Mouse (Mus musculus): ENCODE measurements around the gene Ephb2.

Ephb2 gene

DNA sequence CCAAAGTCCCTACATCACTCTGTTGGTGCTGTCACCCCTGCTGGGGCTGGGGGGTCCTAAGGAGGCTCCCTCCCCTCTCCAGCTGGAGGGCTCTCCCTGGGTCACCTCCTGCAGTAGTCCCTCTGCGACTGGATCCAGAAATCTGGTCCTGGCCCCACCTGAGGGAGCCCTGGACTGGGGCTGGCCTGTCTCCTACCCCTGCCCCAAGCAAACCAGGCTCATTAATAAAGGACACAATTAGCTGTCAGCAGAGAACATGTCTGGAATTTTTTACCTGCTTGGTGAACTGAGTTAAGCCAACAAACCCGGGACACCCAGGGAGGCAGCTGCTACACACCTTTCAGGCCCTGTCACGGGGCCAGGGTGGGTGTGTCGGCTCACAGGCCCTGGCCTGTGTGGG lies 129.1 kb downstream of the Ephb2 start:
- no peak for DNase-seq (ENCODE audit: inconsistent age in 2 of 2, low spot score in 1 of 2)

DNA sequence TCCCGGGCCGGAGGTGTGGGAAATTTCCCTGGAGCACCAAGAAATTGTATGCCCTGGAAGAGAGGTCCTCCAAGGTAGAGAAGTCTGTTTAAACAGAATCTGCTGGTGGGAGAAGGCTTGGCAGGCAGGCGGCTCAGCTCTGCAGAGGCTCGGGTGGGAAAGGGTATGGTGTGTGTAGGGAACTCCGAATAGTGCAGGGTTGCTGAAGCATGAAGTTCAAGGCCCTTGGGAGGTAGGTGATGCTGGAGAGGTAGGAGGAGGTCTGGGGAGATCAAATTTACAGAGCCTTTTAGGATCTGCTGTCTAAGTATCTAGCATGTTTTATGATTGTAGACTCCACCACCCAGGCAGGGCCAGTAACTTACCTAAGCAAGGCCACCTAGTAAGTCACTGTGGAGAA lies 130.7 kb downstream of the Ephb2 start:
- peak in 1 of 2 experiments; percentile 70 for DNase-seq (ENCODE audit: inconsistent age in 2 of 2, low spot score in 1 of 2)

DNA sequence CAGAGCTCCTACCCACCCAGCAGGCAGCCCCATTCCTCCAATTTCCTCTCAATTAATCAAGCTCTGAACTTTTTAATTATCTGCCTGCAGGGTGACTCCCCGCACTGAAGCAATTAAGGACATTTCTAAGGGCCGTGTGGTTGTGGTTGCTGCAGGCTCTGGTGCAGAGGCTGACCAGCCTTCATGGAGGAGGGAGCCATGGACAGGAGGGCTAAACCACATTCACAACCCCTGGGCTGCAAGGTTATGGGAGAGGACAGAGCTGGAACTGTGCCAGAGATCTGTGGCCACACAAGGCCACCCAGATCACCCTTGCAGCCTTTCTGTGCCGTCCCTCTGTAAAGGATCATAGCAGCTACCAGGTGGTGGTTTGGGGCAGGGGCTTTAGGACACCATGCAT lies 131.2 kb downstream of the Ephb2 start:
- peak; percentile 80 to 88 for DNase-seq (ENCODE audit: inconsistent age in 2 of 2, low spot score in 1 of 2)

DNA sequence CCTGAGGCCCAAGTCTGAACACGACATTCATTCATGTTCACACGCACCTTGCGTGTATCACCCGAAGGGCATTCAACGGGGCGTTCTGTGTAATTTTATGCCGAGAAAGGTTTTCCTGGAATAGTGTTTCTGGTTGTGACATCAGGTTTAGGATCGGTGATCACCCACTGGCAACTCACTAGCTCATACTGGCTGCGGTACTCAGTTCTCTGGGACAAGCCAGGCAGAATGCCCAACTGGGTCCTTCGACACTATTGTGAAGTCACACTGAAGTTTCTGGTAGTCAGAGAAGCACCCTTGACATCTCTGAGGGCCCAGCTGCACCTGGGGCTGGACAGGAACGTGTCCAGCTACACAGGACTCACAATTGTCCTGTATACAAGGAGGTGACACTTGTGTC lies 132.4 kb downstream of the Ephb2 start:
- DNase-seq (ENCODE audit: inconsistent age in 2 of 2, low spot score in 1 of 2): no peak

DNA sequence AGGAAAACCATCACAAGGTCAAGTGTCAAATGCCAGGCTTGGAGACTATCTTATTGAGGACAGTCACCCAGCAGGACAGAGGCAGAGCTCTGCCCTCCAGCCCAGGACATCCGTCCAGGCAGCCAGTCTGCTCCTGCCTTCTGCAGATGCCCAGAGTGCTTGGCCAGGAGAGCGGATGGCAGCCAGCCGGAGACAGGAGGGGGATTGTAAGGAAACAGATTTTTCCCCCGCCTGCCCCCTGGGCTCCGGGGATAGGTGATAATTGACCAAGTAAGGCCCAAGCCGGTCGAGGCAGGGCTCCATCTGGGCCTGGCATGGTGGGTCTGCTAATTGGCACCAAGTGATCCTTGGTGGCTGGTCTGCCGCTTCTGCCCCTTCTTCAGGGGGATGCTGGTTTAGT lies 133.3 kb downstream of the Ephb2 start:
- peak; percentile 55 to 68 for DNase-seq (ENCODE audit: inconsistent age in 2 of 2, low spot score in 1 of 2)

DNA sequence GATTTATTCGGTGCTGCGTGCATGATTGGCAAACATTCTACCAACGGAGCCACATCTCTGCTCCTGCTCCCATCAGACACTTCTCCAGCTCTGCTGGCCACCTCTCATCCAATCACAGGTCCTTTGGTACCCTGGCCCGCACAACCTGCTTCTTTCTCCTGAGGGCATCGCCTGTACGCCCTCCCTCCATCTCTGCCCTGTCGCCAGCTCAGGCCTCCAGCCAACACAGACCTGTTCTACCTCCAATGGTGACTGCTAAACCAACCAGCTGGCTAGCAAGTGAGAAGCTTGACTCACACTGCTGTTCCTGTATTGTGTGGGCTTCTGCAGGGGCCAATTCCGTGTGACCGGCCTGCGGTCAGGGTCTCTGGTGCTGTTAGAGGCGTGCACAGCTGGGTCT lies 134.6 kb downstream of the Ephb2 start:
- DNase-seq (ENCODE audit: inconsistent age in 2 of 2, low spot score in 1 of 2): no peak

DNA sequence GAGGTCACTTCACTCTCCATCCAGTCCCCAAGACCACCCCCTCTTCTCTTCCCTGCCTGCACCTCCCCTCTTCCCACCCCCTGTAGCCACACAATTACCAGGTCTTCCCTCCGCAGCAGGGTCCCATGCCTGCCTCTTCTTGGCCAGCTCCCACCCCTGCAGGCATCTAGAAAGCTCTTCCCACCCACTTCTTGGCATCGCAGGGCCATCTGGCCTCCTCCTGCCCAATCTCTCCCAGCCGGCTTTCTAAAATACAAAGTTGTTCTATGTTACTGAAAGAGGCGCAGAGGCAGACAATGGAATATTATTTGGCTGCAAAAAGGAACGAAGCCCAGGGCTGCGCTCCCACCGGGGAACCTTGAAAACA lies 136.7 kb downstream of the Ephb2 start:
- DNase-seq (ENCODE audit: inconsistent age in 2 of 2, low spot score in 1 of 2): no peak

DNA sequence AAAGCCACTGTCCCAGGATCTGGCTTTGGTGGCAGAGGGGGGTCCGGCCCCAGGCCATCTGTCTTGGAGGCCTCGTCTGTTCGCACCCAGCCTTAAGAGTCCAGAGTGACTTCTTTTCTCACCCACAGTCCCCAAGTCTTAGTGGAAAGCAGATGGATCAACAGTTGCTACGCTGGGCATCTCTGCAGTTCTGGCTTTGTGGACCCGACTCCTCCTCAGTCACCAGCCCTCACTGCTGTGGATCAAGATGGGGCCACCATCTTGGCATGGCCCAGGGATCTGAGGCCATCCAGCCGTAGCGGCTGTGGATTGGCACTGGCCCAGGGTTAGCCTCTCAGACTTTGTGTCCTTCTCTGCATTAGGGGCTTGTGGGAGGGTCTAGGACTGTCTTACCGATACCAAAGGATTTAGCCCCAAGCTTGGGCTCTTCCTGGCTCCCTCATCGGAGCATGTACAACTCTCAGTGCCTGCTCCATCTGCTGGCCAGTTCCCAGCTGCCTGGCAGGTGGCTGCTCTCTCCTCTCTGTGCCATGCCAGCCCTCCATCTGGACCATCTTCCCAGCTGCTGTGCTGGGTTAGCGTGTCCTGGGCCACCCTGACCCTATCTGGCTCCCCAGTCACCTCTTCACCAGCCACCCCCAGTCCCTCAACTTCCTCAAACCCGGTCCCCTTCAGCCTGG lies 137.2 kb downstream of the Ephb2 start:
- peak in 1 of 2 experiments; percentile 58 for DNase-seq (ENCODE audit: inconsistent age in 2 of 2, low spot score in 1 of 2)

DNA sequence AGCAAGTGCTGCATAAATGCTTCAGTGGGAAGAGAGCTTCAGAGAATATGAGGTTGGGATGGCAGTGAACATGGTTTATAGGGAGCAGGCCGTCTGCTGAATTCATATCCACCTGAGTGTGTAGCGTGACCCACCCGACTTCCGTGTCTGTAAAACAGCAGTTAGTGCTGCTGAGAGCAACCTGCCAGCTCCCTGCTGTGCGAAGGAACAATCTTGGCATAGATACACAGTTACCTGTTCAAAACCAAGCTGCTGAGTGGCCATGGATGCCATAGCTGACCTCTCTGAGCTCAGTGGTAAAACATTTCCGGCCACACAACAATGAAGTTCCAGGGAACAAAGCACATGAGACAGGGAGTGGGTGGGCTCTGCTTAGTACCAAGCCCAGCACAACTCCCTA lies 138.5 kb downstream of the Ephb2 start:
- DNase-seq (ENCODE audit: inconsistent age in 2 of 2, low spot score in 1 of 2): peak in 1 of 2 experiments; percentile 30

DNA sequence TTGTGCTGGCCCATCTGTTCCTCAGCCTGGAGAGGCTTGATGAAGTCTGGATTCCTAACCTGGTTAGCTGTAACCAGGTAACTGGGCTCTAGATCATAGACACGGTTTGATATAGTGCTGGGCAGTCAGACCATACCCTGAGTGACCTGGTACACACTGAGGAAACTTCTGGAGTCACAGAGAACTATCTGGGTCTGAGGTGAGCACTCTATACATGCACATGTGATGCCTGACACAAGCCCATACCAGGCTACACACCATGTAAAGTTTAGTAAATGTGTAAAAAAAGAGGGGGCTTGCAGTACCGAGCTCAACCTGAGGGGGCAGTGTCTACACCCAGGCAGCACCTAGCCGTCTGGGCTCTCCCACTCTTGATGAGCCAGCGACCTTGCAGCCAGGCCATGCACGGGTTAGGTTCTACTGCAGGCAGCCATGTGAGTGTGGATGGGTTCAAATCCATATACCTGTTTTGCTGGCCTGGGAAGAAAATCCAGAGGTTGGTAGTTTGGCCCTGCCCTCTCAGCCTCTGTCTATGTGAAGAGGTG lies 139.3 kb downstream of the Ephb2 start:
- peak; percentile 74 to 87 for DNase-seq (ENCODE audit: inconsistent age in 2 of 2, low spot score in 1 of 2)

DNA sequence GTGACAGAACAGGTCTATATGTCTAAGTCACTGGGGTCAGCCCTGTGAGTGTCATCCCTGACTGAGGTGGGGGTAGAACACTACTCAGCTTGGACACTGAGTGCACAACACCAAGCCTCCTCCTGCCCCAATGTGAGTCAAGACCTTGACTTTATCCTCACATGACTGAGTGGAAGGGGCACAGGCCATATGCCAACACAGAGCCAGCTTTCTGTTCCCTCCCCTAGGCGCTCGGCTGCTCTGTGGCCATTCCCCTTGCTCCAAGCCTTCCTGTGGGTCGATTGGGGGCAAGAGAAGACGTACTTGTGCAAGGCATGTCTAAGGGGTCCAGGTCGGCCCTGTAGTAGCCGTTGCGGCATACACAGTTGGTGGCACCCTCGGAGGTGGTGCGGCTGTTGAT lies 140.1 kb downstream of the Ephb2 start:
- peak; percentile 75 to 85 for DNase-seq (ENCODE audit: inconsistent age in 2 of 2, low spot score in 1 of 2)

DNA sequence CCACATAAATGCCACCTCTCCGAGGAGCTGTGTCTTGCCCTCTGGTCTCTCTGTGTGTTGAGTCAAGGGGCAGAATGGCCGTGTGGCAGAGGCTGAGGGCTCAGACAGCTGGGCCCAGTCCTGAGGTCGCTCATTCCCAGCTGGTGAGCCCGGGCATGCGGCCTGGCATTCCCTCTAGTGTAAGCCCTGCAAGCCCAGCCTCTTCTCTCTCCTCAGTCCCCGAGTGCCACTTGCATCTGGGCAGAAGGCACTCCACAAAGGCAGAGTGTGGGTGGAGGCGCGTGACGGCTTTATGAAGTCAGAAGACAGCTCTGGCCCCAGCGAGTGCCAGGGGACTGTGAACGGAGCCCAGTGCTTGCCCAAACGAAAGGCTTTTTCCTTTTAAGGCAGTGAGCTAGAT lies 145.8 kb downstream of the Ephb2 start:
- DNase-seq (ENCODE audit: inconsistent age in 2 of 2, low spot score in 1 of 2): peak in 1 of 2 experiments; percentile 25

DNA sequence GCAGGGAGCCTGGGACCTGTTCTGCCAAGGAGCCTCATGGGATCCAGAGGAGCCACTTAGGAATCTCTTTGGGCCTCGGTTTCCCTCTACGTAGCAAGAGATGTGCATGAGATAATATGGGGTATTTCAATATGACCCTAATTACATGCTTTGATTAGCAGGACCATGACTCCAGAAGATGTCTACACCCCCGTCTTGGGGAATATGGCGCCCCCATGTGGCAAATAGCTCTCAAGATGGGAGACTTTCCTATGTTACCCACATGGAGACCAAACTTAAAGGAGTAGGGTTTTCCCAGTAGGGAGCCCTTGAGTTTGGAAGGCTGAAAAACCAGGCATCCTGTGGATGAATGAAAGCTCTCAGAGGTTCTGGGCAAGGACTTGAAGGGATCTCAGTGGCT lies 147.7 kb downstream of the Ephb2 start:
- peak in 1 of 2 experiments; percentile 41 for DNase-seq (ENCODE audit: inconsistent age in 2 of 2, low spot score in 1 of 2)

DNA sequence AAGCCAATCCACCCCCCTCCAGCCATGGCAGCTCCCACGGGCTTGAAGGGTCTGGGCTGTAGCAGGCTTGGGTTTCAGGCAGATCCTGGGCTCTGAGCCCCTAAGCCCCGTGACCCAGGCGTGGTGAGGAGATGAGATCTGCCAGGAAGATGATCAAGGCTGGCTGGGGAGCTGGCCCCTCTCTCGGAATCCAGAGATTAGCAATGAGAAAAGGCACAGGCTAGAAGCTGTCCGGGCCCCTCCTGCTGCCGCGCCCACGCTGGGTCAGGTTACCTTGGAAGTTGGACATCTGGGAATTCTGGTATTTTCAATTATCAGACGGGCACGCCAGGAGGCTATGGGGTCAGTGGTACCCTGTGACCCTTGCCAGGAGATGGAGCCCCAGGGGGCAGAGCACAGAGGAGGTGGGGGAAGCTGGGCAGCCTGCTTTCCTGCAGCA lies 150.3 kb downstream of the Ephb2 start:
- no peak for DNase-seq (ENCODE audit: inconsistent age in 2 of 2, low spot score in 1 of 2)

DNA sequence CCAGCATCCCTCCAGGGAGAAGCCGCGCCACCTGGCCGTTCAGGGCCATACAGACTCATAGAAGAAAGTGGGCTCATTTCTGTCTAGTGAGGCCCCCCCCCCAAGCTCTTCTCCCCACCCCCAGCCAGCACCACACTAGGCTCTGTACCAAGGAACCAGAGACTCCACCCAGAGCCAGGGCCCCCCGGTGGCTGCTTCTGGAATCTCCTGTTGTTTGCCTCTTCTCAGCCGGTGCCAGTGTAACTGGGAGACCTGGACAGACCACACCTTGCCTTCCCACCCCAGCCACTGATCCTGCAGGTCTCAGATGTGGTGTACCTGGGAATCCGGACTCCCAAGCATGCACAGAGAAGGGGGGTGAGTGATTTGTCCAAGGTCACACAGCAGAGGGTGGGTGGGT lies 151.3 kb downstream of the Ephb2 start:
- peak in 1 of 2 experiments; percentile 63 for DNase-seq (ENCODE audit: inconsistent age in 2 of 2, low spot score in 1 of 2)

DNA sequence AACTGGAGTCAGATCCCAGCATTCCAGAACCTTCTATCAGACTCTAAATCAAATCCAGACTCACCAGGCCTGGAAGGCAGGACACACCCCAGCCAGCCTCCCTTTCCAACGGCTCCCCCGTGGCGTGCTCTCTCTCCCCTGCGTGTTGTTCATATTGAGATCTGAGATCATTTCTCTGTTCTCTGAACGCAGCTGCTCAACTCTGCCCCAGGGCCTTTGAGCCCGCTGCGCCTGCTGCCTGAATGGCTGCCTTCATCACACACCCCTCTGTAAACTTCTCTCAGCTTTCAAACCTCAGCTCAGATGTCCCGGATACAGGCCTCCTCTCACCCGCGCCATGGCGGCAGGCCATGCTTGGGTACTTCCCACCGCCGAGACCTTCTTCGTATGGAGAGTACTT lies 155.1 kb downstream of the Ephb2 start:
- no peak for DNase-seq (ENCODE audit: inconsistent age in 2 of 2, low spot score in 1 of 2)

DNA sequence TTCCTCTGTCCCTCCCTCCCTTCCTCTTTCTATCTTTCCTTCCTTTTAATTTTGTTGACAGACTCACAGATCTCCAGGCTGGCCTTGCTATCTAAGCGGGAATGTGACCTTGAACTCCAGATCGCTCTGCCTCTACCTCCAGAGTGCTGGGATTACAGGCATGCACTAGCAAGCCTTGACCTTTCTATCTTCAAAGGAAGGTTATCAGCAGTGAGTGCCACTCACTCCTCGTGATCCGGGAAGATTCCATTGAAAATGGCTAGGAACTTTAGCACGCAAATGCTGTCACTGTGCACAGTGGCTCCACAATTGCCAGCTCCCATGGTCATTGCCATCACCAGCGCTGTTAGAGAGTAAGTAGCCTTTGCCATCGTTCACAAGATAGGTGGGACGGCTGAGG lies 156.6 kb downstream of the Ephb2 start:
- DNase-seq (ENCODE audit: inconsistent age in 2 of 2, low spot score in 1 of 2): peak; percentile 81 to 87

DNA sequence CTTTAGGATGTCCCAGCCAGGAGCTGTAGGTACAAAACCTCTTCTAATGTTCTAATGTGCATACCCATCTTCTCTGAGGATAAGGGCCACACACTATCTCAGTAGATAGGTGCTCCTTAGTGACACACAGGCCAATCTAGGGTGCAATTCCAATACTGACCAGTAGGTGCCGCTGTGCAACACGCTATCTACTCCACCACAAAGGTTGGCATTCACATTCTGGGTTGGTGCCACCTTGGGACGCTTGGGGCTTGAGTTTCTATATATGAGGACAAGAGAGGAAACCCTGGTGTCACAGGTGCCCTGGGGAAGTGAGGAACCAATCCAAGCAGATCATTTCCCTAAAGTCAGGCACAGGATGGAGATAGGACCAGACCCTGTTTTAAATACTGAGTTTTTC lies 157.3 kb downstream of the Ephb2 start:
- peak; percentile 90 to 97 for DNase-seq (ENCODE audit: inconsistent age in 2 of 2, low spot score in 1 of 2)

DNA sequence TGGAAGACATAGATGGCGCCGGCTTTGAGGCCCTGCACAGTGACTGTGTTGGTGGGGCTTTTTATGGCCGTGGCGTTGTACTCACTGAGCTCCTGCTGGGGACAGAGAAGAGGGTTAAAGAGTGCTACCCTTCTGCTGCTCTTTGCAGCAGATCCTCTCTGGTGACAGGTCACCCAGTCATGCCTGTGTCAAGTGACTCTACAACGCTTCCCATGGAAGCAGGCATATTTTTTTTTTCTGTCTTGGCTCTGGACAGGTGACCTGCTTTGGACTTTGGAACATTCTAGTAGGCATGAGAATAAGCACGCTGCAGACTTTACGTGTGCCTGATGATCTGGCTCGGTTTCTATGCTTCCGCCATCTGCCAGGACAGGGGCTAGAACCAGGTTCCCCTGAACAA lies 160.3 kb downstream of the Ephb2 start:
- DNase-seq (ENCODE audit: inconsistent age in 2 of 2, low spot score in 1 of 2): no peak

DNA sequence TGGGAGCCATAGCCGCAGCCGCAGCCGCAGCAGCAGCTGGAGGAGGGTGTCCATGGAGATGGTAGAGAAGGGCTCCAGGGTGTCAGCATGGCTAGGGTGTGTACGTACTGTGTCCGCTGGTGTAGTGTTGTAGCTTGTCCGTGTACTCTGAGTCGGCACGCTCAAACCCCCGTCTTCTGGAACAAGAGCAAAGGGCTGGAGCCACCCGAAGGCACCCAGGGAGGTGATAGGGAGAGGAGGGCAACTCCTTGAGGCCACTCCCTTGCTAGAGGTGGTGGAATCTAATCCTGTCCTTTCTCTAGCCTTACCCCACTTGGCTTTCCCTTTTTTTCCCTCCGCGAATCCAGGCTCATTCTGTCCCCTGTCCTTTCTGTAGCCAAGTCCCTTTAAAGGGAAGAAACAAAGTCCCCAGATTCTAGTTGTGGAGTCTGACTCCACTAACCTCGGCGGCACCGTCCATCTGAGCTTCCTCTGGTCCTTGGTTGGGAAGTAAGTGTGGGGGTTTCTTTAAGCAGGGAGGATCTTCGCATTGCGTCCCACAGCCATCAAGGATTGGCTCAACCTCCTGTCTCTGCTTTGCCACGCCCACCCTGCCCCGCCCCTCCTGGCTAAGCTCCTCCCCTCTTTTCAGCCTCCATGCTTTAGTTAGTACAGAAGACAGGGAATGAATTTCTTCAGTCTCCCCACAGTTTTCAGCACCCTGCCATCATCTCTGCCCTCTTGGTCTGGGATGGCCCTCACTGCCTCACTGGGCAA lies 163.3 kb downstream of the Ephb2 start:
- no peak for DNase-seq (ENCODE audit: inconsistent age in 2 of 2, low spot score in 1 of 2)

DNA sequence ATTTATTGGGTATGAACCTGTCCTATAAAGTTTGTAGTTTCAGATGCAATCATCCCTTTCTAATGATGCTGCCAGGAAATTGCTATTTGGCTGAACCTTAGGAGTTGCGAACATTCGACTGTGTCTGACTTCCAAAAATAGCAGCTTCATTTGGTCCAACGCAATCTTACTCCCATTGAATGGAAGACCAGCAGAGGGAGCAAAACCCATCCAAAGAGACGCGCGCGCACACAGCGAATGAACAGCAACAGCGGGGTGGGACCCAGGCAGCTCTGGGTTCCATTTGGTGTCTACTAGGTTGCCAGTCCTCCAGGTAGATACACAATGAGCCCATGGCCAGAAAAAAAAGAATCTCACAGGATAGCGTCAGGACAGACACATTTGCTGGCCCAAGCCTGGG lies 168.0 kb downstream of the Ephb2 start:
- DNase-seq (ENCODE audit: inconsistent age in 2 of 2, low spot score in 1 of 2): no peak

DNA sequence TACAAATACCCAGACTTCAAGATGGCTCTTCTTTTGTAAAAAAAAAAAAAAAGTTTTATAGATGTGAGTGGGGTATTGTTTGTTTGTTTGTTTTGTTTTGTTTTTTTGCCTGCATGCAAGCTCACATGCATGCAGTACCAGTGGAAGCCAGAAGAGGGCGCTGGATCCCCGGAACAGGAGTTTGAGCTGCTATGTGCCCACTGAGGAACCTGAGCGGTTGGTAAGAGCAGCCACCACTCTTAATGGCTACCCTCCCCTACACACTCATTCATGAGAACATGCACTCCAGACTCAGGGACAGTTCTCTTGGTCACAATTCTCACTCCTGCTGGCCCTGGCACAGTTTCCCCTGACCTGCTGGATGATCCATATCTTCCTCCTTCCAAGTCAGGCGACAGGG lies 169.8 kb downstream of the Ephb2 start:
- no peak for DNase-seq (ENCODE audit: inconsistent age in 2 of 2, low spot score in 1 of 2)
